Mouse (Mus musculus): ENCODE results near the gene Gm28041. TPM values are rescaled to one million over a fixed set of nuclear protein-coding genes. Genes with fewer than 3 reads are reported as not detected.
A peak's percentile ranks its signal among the peaks of the same experiment; 100 is the strongest.

The Gm28041 gene
- polyA plus RNA-seq, 1 experiment from 2014 or later: 0.16 TPM

DNA sequence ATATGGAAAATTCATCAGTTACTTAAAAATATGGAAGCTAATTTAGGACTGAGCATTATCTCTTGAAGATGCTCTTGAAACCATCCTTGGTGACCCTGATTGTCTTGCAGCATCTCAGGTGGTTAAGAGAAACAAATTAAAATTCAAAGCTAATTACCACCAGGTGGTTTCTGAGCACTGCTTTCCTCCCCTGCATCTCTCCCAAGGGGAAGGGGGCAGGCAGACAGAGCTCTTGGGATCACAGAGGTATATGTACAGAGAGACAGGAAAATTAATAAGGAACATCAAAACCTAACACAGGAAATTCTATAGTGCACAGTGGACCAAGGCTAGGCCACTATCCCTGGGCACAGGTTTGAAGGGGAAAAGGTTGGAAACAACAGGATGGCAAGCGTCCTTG lies 42.7 kb downstream of the Gm28041 start:
- 85% methylated on average over 1 of the region's 1 CpGs for WGBS

DNA sequence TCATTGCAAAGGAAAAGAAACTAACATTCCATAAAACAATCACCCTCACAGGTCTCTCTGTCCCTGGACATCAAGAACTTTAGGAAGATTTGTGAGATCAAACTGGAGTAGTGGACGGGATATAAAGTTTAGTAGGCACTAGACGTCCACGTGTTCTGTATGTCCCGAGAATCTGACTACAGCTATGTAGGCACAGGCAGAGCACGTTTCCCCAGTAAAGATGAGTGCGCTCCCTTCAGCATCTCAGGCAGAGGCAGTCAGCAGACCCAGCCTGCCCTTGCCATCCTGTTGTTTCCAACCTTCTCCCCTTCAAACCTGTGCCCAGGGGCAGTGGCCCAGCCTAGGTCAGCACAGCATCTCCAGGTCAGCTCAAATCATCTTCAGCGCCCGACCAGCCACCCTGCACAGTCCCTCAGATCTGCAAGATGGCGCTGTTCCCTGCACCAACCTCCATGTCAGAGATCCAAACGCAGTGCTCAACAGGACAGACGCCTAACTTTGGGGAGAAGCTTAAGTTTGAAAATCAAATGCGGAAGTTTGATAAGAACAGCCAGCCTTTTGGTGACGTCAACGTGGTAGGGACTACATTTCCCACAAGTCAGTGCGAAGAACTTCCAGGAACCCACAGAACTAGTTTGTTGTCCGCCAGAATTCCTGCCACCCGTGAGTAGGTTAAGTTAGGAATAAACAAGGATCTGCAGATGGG lies 43.4 kb downstream of the Gm28041 start, which contains the start of gene Zfp595:
Gene Zfp595 (minus strand): TSS at position 552 of the 706 bp plus-strand sequence.
- H3K9me3 ChIP-seq (replicated peaks): no peaks in the 10 kb centered on the region
- peak; percentile 67 for DNase-seq (ENCODE audit: low spot score)
- no peaks in the 10 kb centered on the region for H3K27me3 ChIP-seq (ENCODE audit: low read depth, poor library complexity, severe bottlenecking)
- 20% methylated on average over 17 of the region's 17 CpGs for WGBS
- H3K4me1 ChIP-seq: peaks cover 10% of the 10 kb centered on the region
- H3K27ac ChIP-seq (replicated peaks): peak within 1 kb of the TSS; percentile 80
- H3K4me3 ChIP-seq: peak within 1 kb of the TSS; percentile 64
- no peaks in the 10 kb centered on the region for H3K36me3 ChIP-seq

More for the DNA sequence above, 42.7 kb downstream of the Gm28041 start:
- peak overlapping the region; percentile 64 for H3K4me3 ChIP-seq
- H3K36me3 ChIP-seq: no peaks in the 10 kb centered on the region
- no peak for DNase-seq (ENCODE audit: low spot score)
- peak overlapping the region; percentile 80 for H3K27ac ChIP-seq (replicated peaks)
- no peaks in the 10 kb centered on the region for H3K9me3 ChIP-seq (replicated peaks)
- H3K27me3 ChIP-seq (ENCODE audit: low read depth, poor library complexity, severe bottlenecking): no peaks in the 10 kb centered on the region
- peaks cover 10% of the 10 kb centered on the region for H3K4me1 ChIP-seq

DNA sequence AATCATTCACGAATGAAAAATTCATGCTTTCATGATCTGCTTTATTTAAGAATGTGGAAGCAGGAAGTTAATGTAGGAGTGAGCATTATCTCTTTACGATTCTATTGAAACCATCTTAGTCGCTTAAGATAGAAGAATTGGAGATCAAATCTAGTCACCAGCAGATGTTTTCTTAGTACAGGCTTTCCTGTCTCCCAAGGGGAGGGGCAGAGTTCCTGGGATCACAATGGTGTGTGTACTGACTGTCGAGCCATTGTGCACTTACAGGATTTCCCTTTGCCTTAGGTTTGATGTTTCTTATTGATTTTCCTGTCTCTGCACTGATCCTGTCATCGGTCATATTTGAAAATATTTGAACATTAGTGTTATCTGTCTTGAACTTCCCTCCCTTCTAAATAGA lies 68.8 kb downstream of the Gm28041 start:
- Histone ChIP-seq H3K27me3 (ENCODE audit: low read depth, poor library complexity, severe bottlenecking) (no peaks in the 10 kb centered on the region), H3K36me3 (no peaks in the 10 kb centered on the region), H3K27ac (replicated peaks) (peak overlapping the region; percentile 81), H3K4me3 (peak overlapping the region; percentile 76), H3K4me1 (peaks cover 11% of the 10 kb centered on the region), H3K9me3 (replicated peaks) (0 out of 2 replicates have a peak, but pooled peaks cover 5% of the 10 kb centered on the region)
- 39% methylated on average over 5 of the region's 5 CpGs for WGBS
- no peak for DNase-seq (ENCODE audit: low spot score)

DNA sequence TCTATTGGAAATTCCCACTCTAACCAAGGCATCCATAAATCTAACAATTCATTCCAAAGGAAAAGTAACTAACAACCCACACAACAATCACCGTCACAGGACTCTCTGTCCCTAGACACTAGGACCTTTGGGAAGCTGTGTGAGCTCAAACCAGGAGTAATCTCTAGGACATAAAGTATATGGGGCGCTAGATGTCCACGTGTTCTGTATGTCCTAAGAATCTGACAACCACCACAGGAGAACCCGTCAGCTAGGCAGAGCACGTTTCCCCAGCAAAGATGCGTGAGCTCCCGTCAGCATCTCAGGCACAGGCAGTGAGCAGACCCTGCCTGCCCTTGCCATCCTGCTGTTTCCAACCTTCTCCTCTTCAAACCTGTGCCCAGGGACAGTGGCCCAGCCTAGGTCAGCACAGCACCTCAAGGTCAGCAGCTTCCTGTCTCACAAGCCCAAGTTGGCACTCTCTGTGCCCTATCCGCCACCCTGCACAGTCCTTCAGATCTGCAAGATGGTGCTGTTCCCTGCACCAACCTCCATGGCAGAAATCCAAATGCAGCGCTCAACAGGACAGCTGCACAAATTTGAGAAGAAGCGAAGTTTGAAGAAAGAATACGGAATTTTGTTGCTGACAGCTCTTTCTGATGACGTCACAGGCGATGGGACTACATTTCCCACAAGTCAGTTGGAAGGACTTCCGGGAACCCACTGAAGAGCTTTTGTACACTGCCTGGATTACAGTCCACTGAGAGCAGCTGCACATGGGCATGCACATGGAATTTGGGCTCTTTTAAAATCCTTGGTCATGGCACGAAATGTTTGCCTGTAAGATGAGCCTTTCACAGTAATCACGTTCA lies 69.5 kb downstream of the Gm28041 start, which contains the start of gene Zfp457:
Gene Zfp457 (minus strand): TSS at position 664 of the 851 bp plus-strand sequence.
- Histone ChIP-seq H3K9me3 (replicated peaks) (no peaks in the 10 kb centered on the region), H3K36me3 (no peaks in the 10 kb centered on the region), H3K4me1 (peaks cover 11% of the 10 kb centered on the region), H3K4me3 (peak within 1 kb of the TSS; percentile 76), H3K27ac (replicated peaks) (peak within 1 kb of the TSS; percentile 81), H3K27me3 (ENCODE audit: low read depth, poor library complexity, severe bottlenecking) (no peaks in the 10 kb centered on the region)
- DNase-seq (ENCODE audit: low spot score): peak; percentile 80
- 14% methylated on average over 16 of the region's 16 CpGs for WGBS

Other genes with a start within 250 kb of the Gm28041 start
- gene Rsl1, start 202.6 kb downstream of the Gm28041 start, polyA plus RNA-seq (2016; fragmentation: Nextera tagmentation; extraction: Ambion mirVana): 6.7 and 6.8 TPM in 2 replicates
- 1.2 and 1.4 TPM in 2 replicates for gene Zfp455, start 181.2 kb downstream of the Gm28041 start, polyA plus RNA-seq (2016; fragmentation: Nextera tagmentation; extraction: Ambion mirVana)
- gene Zfp458, start 97.3 kb downstream of the Gm28041 start, polyA plus RNA-seq (2016; fragmentation: Nextera tagmentation; extraction: Ambion mirVana): 1.3 and 1.7 TPM in 2 replicates
- gene Zfp457, start 69.2 kb downstream of the Gm28041 start, polyA plus RNA-seq (2016; fragmentation: Nextera tagmentation; extraction: Ambion mirVana): 0.37 and 0.59 TPM in 2 replicates
- 1.5 and 1.8 TPM in 2 replicates for gene Zfp595, start 43.2 kb downstream of the Gm28041 start, polyA plus RNA-seq (2016; fragmentation: Nextera tagmentation; extraction: Ambion mirVana)
- gene Gm28044, start 15.2 kb downstream of the Gm28041 start, polyA plus RNA-seq (2016; fragmentation: Nextera tagmentation; extraction: Ambion mirVana): not detected in 2 replicates
- 0.97 and 1.0 TPM in 2 replicates for gene Zfp953, start 15.1 kb downstream of the Gm28041 start, polyA plus RNA-seq (2016; fragmentation: Nextera tagmentation; extraction: Ambion mirVana)
- gene Zfp456, start 77 bp upstream of the Gm28041 start, polyA plus RNA-seq (2016; fragmentation: Nextera tagmentation; extraction: Ambion mirVana): 0.79 and 0.95 TPM in 2 replicates
- 3.3 and 4.3 TPM in 2 replicates for gene Zfp429, start 24.1 kb upstream of the Gm28041 start, polyA plus RNA-seq (2016; fragmentation: Nextera tagmentation; extraction: Ambion mirVana)
- 0.39 TPM in 2 replicates for gene Zfp459, start 45.7 kb upstream of the Gm28041 start, polyA plus RNA-seq (2016; fragmentation: Nextera tagmentation; extraction: Ambion mirVana)
- 6.0 and 6.6 TPM in 2 replicates for gene Zfp874a, start 75.9 kb upstream of the Gm28041 start, polyA plus RNA-seq (2016; fragmentation: Nextera tagmentation; extraction: Ambion mirVana)
- gene Zfp874b, start 108.5 kb upstream of the Gm28041 start, polyA plus RNA-seq (2016; fragmentation: Nextera tagmentation; extraction: Ambion mirVana): 1.4 and 1.6 TPM in 2 replicates
- 15.1 and 15.9 TPM in 2 replicates for gene Zfp58, start 124.8 kb upstream of the Gm28041 start, polyA plus RNA-seq (2016; fragmentation: Nextera tagmentation; extraction: Ambion mirVana)
- 0.29 TPM in 1 of 2 replicates, not detected in the other for gene Gm26965, start 150.4 kb upstream of the Gm28041 start, polyA plus RNA-seq (2016; fragmentation: Nextera tagmentation; extraction: Ambion mirVana)
- 24.3 and 27.5 TPM in 2 replicates for gene Zfp87, start 150.4 kb upstream of the Gm28041 start, polyA plus RNA-seq (2016; fragmentation: Nextera tagmentation; extraction: Ambion mirVana)
- 17.7 and 19.0 TPM in 2 replicates for gene Zfp748, start 178.1 kb upstream of the Gm28041 start, polyA plus RNA-seq (2016; fragmentation: Nextera tagmentation; extraction: Ambion mirVana)
- 3.2 and 3.7 TPM in 2 replicates for gene Zfp729b, start 234.0 kb upstream of the Gm28041 start, polyA plus RNA-seq (2016; fragmentation: Nextera tagmentation; extraction: Ambion mirVana)